Mouse (Mus musculus): Measurements from ENCODE around the gene Dstn. TPM values are rescaled to one million over a fixed set of nuclear protein-coding genes. Genes with fewer than 3 reads are reported as not detected.

Dstn gene
- polyA plus RNA-seq, 1 experiment from 2014 or later = 272 TPM

GRCm38 (mm10) chr2:143889860-143890433, 25.2 kb upstream of the Dstn start:
- POLR2A ChIA-PET = no interaction called here
- ATAC-seq = no peak
- CTCF ChIA-PET = no interaction called here

GRCm38 (mm10) chr2:143891302-143892048, 23.6 kb upstream of the Dstn start:
- DNase-seq (ENCODE audit: low read depth, low spot score) (no peak), ATAC-seq (no peak)
- in situ Hi-C loops (cut with MboI; ENCODE audit: low pct_unique_long_range_greater_than_20kb) = no loop called here
- no peaks in the 10 kb centered on the region for H3K27me3 ChIP-seq
- ChIA-PET CTCF (no interaction called here), POLR2A (no interaction called here)
- TF ChIP-seq CTCF (IDR thresholded peaks at IDR 0.05) = no peak

More at GRCm38 (mm10) chr2:143889860-143890433, 25.2 kb upstream of the Dstn start:
- TF ChIP-seq CTCF (IDR thresholded peaks at IDR 0.05) = no peak
- H3K27me3 ChIP-seq = no peaks in the 10 kb centered on the region
- DNase-seq (ENCODE audit: low read depth, low spot score) = no peak
- in situ Hi-C loops (cut with MboI; ENCODE audit: low pct_unique_long_range_greater_than_20kb) = no loop called here

GRCm38 (mm10) chr2:143899470-143900220, 15.5 kb upstream of the Dstn start:
- H3K27me3 ChIP-seq = no peaks in the 10 kb centered on the region
- ChIA-PET CTCF (no interaction called here), POLR2A (interaction anchor here (0.6 kb wide), 1 partner anchor 53 kb away, joined by 3 read pairs; no protein-coding TSS in a partner anchor)
- no peak for TF ChIP-seq CTCF (IDR thresholded peaks at IDR 0.05)
- no peak for DNase-seq (ENCODE audit: low read depth, low spot score)
- in situ Hi-C loops (cut with MboI; ENCODE audit: low pct_unique_long_range_greater_than_20kb) = loop anchor here (5.0 kb wide), 1 partner anchor 32 kb away; no protein-coding TSS in a partner anchor
- no peak for ATAC-seq

- CTCF ChIA-PET = no interaction called here
- no peak for ATAC-seq
- DNase-seq (ENCODE audit: low read depth, low spot score) = no peak
- POLR2A ChIA-PET = interaction anchor here (0.6 kb wide), 1 partner anchor 74 kb away, joined by 6 read pairs; no protein-coding TSS in a partner anchor
- in situ Hi-C loops (cut with MboI; ENCODE audit: low pct_unique_long_range_greater_than_20kb) = loop anchor here (5.0 kb wide), 1 partner anchor 34 kb away; no protein-coding TSS in a partner anchor
- H3K27me3 ChIP-seq = no peaks in the 10 kb centered on the region
- TF ChIP-seq CTCF (IDR thresholded peaks at IDR 0.05) = no peak
These were observed 14.2 kb upstream of the Dstn start for GRCm38 (mm10) chr2:143900821-143901351.

GRCm38 (mm10) chr2:143903376-143904045, 11.6 kb upstream of the Dstn start:
- ChIA-PET CTCF (interaction anchor here (1.5 to 2.0 kb wide), 2 partner anchors 9 to 38 kb away, joined by 3 to 8 read pairs; no protein-coding TSS in a partner anchor), POLR2A (no interaction called here)
- no peaks in the 10 kb centered on the region for H3K27me3 ChIP-seq
- DNase-seq (ENCODE audit: low read depth, low spot score) (no peak), ATAC-seq (no peak)
- in situ Hi-C loops (cut with MboI; ENCODE audit: low pct_unique_long_range_greater_than_20kb) = loop anchor here (5.0 kb wide), 1 partner anchor 36 kb away; no protein-coding TSS in a partner anchor
- TF ChIP-seq CTCF (IDR thresholded peaks at IDR 0.05) = no peak

- in situ Hi-C loops (cut with MboI; ENCODE audit: low pct_unique_long_range_greater_than_20kb) = loop anchor here (5.0 kb wide), 1 partner anchor 38 kb away; no protein-coding TSS in a partner anchor
- ChIA-PET CTCF (interaction anchor here (1.5 kb wide), 1 partner anchor 39 kb away, joined by 3 read pairs; no protein-coding TSS in a partner anchor), POLR2A (no interaction called here)
- DNase-seq (ENCODE audit: low read depth, low spot score) (no peak), ATAC-seq (no peak)
- no peaks in the 10 kb centered on the region for H3K27me3 ChIP-seq
- TF ChIP-seq CTCF (IDR thresholded peaks at IDR 0.05) = no peak
These were observed 10.2 kb upstream of the Dstn start for GRCm38 (mm10) chr2:143904896-143905295.

GRCm38 (mm10) chr2:143909230-143909629, 5.9 kb upstream of the Dstn start:
- no peaks in the 10 kb centered on the region for H3K27me3 ChIP-seq
- no peak for TF ChIP-seq CTCF (IDR thresholded peaks at IDR 0.05)
- CTCF ChIA-PET = interaction anchor here (1.4 kb wide), 1 partner anchor 38 kb away, joined by 3 read pairs; no protein-coding TSS in a partner anchor
- in situ Hi-C loops (cut with MboI; ENCODE audit: low pct_unique_long_range_greater_than_20kb) = no loop called here
- POLR2A ChIA-PET = no interaction called here
- ATAC-seq (no peak), DNase-seq (ENCODE audit: low read depth, low spot score) (no peak)

- ATAC-seq (no peak), DNase-seq (ENCODE audit: low read depth, low spot score) (no peak)
- H3K27me3 ChIP-seq = no peaks in the 10 kb centered on the region
- no peak for TF ChIP-seq CTCF (IDR thresholded peaks at IDR 0.05)
- POLR2A ChIA-PET = no interaction called here
- CTCF ChIA-PET = interaction anchor here (1.0 to 2.3 kb wide), 2 partner anchors 9 to 32 kb away, joined by 3 to 8 read pairs; no protein-coding TSS in a partner anchor
- in situ Hi-C loops (cut with MboI; ENCODE audit: low pct_unique_long_range_greater_than_20kb) = no loop called here
These were observed 2.9 kb upstream of the Dstn start for GRCm38 (mm10) chr2:143912199-143912598.

GRCm38 (mm10) chr2:143914221-143914620, 899 bp upstream of the Dstn start:
- ChIA-PET CTCF (no interaction called here), POLR2A (interaction anchor here (0.7 kb wide), 1 partner anchor 78 kb away, joined by 4 read pairs; no protein-coding TSS in a partner anchor)
- TF ChIP-seq CTCF (IDR thresholded peaks at IDR 0.05) = no peak
- ATAC-seq (no peak), DNase-seq (ENCODE audit: low read depth, low spot score) (no peak)
- in situ Hi-C loops (cut with MboI; ENCODE audit: low pct_unique_long_range_greater_than_20kb) = no loop called here
- no peaks in the 10 kb centered on the region for H3K27me3 ChIP-seq
